Mouse (Mus musculus): ENCODE data around the gene Rtn4rl1. TPM values are rescaled to one million over a fixed set of nuclear protein-coding genes. Genes with fewer than 3 reads are reported as not detected.

Gene Rtn4rl1
- polyA plus RNA-seq, 1 experiment from 2014 or later = 18.7 TPM

DNA sequence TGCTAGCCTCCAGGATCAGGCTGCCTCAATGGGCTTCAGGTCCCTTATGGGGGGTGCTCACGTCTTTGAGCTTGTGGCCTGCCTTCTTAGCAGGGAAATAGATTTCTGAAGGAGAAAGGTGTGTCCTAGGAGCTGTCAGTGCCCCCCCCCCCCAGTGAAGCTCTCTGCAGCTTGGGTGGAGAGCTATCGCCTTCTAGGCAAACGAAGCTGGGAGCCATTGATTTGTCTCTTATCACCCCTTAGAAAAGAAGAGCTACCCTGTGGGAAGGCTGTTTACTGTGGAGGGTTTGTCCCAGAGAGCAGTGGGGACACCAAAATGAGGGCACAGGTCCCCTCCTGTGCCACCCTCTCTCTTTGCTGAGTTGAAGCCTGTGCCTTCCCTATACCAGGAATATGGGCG is 16.5 kb downstream of the Rtn4rl1 start:
- CTCF ChIA-PET = interaction anchor here (1.4 to 4.5 kb wide), 2 partner anchors 16 to 22 kb away, joined by 4 to 14 read pairs; partner anchors contain the start of gene Rtn4rl1

DNA sequence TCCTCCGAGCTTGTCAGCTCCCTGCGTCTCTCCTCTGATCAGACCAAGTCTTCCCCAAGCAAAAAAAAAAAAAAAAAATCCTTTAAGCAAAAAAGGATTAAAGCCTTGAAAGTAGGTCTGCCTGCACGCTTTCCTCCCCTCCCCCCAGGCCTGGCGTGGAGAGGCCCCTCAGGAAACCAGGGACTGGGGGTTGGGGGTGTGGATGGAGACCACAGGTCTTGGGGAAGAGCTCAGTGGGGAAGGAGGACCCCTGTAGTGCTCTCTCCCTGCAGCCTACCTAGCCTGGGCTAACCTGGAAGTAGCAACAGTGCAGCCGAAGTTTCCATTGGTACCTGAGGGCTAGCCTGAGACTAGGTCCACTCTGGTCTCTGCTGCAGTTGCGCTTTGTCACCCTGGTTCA is 17.2 kb downstream of the Rtn4rl1 start:
- in situ Hi-C loops (cut with MboI; ENCODE audit: low pct_unique_long_range_greater_than_20kb) = no loop called here
- H3K27me3 ChIP-seq = no peaks in the 10 kb centered on the region
- ChIA-PET POLR2A (no interaction called here), CTCF (interaction anchor here (4.5 kb wide), 1 partner anchor 21 kb away, joined by 14 read pairs; no protein-coding TSS in a partner anchor)
- ATAC-seq (no peak), DNase-seq (ENCODE audit: low read depth, low spot score) (no peak)
- no peak for TF ChIP-seq CTCF (IDR thresholded peaks at IDR 0.05)

More for the DNA sequence above, 16.5 kb downstream of the Rtn4rl1 start:
- TF ChIP-seq CTCF (IDR thresholded peaks at IDR 0.05) = no peak
- ATAC-seq = no peak
- no peak for DNase-seq (ENCODE audit: low read depth, low spot score)
- POLR2A ChIA-PET = no interaction called here
- no peaks in the 10 kb centered on the region for H3K27me3 ChIP-seq
- in situ Hi-C loops (cut with MboI; ENCODE audit: low pct_unique_long_range_greater_than_20kb) = no loop called here

DNA sequence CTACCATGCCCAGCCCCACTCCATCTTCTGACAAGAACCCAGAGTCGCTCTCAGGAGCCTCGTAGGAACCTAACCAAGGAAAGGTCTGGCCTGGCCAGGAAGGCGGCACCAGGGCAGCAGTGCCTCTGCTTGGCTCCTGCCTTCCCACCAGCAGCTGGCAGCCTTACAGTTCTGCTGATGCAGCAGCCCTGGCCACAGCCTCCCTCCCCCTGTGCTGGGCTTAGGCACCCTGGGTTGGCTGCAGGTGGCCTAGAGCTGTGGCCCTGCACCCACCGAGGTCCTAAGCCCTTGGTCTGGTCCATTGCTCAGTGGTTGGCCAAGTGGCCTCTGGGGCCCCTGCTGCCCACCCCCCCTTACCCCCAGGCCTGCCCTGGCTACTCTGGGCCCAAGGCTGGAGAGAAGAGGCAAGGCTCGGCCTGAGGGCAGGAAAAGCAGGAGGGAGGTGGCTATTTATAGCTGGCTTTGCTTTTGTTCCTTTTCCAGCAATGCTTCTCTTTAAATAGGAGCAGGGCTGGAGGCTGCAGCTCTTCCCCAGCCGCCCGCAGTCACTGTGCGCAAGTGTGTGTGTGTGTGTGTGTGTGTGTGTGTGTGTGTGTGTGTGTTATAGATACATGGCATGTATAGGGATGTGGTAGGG is 18.6 kb downstream of the Rtn4rl1 start:
- DNase-seq (ENCODE audit: low read depth, low spot score) = no peak
- peak; percentile 61 for ATAC-seq
- ChIA-PET POLR2A (interaction anchor here (0.6 kb wide), 1 partner anchor 36 kb away, joined by 3 read pairs; no protein-coding TSS in a partner anchor), CTCF (interaction anchor here (1.0 to 4.5 kb wide), 2 partner anchors 20 to 79 kb away, joined by 4 to 14 read pairs; no protein-coding TSS in a partner anchor)
- TF ChIP-seq CTCF (IDR thresholded peaks at IDR 0.05) = no peak
- H3K27me3 ChIP-seq = no peaks in the 10 kb centered on the region
- in situ Hi-C loops (cut with MboI; ENCODE audit: low pct_unique_long_range_greater_than_20kb) = no loop called here

DNA sequence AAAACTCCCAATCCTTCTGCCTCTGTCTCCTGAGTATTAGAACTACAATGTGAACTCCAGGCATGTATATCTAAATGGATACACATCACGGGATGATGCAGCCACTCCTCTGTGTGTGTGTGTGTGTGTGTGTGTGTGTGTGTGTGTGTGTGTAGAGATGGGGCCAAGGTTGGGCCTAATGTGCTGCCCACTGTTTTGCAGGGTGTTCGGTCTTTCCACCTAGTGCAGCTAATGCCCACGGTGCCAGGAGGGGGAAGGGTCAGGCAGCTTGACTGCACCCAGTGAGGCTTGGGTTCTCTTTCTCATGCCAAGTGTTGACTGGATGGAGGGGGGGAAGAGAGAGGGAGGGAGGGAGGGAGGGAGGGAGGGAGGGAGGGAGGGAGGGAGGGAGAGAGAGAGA is 19.3 kb downstream of the Rtn4rl1 start:
- ChIA-PET CTCF (interaction anchor here (1.0 to 4.5 kb wide), 2 partner anchors 19 to 78 kb away, joined by 4 to 14 read pairs; no protein-coding TSS in a partner anchor), POLR2A (no interaction called here)
- TF ChIP-seq CTCF (IDR thresholded peaks at IDR 0.05) = no peak
- in situ Hi-C loops (cut with MboI; ENCODE audit: low pct_unique_long_range_greater_than_20kb) = no loop called here
- ATAC-seq = no peak
- DNase-seq (ENCODE audit: low read depth, low spot score) = no peak
- H3K27me3 ChIP-seq = no peaks in the 10 kb centered on the region

DNA sequence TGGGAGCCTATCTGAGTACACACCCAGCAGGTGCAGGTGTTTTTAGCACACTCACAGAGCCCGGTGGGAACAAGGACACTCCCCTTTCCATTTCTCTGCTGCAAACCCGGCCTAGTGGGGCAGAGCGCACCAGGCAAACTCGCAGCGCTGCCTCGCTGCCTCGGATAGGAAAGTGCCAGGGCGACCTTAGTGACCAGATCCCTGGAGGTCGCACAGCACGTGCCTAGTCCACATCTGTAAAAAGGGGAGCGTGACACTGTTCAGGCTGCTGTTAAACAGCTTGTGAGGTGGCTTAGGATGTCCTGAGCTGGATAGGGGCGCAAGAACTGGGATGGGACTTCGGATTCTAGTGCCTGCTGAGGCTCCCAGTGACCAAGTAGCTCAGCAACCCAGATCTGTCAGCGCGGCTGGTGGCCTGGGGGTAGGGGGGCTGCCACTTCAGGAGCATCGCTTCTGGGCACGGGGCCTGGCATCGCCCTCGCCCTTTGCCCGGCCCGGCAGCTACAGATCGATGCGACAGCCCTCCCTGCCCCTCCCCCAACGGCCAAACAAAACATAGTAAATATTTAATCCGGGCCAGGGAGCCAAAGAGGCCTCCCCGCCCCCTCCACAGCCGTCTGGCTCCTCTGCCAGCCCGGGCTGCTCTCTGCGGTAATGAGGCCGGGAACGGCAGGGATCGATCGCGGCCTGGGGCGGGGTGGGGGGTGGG is 19.9 kb downstream of the Rtn4rl1 start:
- in situ Hi-C loops (cut with MboI; ENCODE audit: low pct_unique_long_range_greater_than_20kb) = no loop called here
- ATAC-seq (no peak), DNase-seq (ENCODE audit: low read depth, low spot score) (no peak)
- TF ChIP-seq CTCF (IDR thresholded peaks at IDR 0.05) = no peak
- no peaks in the 10 kb centered on the region for H3K27me3 ChIP-seq
- ChIA-PET CTCF (no interaction called here), POLR2A (no interaction called here)

DNA sequence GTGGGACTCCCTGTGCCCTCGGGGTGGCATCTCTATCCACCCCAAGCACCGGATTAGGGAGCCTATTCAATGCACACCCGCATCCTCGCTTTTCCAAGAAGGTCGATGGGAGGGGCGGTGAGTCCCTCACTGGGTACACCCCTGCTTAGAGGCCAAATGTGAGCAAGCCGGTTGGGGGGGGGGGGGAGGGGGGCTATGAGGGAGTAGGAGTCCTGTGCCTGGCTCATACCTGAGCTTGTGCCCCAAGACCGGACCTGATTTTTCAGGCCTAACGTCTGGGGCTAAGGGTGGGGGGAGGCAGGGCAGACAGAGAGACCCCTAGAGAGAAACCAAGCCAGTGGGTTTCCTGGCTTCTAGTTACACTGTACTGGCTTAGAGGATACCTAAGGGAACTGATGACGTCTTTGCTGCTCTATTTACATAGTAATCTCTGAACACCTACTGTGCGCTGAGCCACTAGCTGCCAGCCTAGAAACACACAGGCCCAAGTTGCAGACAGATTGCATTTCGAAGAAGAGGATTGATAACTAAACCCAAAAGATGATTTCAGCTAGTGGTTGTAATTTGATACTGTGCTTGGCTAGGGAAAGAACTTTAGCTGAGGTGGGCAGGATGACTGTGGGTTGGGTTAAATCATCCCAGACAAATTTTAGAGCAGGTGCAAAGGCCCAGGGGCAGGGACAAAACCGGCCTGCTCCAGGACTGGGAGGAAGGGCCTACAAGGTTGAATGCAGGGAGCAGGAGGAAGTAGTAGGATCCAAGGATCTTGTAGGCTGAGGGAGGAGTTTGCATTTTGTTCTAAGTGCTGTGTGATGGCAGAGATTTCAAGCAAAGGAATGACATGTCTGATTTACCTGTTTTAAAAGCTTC is 20.7 kb downstream of the Rtn4rl1 start:
- ATAC-seq (no peak), DNase-seq (ENCODE audit: low read depth, low spot score) (no peak)
- in situ Hi-C loops (cut with MboI; ENCODE audit: low pct_unique_long_range_greater_than_20kb) = no loop called here
- POLR2A ChIA-PET = no interaction called here
- H3K27me3 ChIP-seq = no peaks in the 10 kb centered on the region
- no peak for TF ChIP-seq CTCF (IDR thresholded peaks at IDR 0.05)
- CTCF ChIA-PET = no interaction called here

- ChIA-PET POLR2A (no interaction called here), CTCF (interaction anchor here (1.4 kb wide), 1 partner anchor 12 kb away, joined by 5 read pairs; no protein-coding TSS in a partner anchor)
- no peak for ATAC-seq
- DNase-seq (ENCODE audit: low read depth, low spot score) = no peak
- in situ Hi-C loops (cut with MboI; ENCODE audit: low pct_unique_long_range_greater_than_20kb) = no loop called here
- H3K27me3 ChIP-seq = no peaks in the 10 kb centered on the region
- TF ChIP-seq CTCF (IDR thresholded peaks at IDR 0.05) = no peak
These were observed 26.5 kb downstream of the Rtn4rl1 start for GRCm38 (mm10) chr11:75220115-75220514.

GRCm38 (mm10) chr11:75220517-75221145 is 27.0 kb downstream of the Rtn4rl1 start:
- CTCF ChIA-PET = interaction anchor here (1.4 kb wide), 1 partner anchor 11 kb away, joined by 5 read pairs; no protein-coding TSS in a partner anchor
- in situ Hi-C loops (cut with MboI; ENCODE audit: low pct_unique_long_range_greater_than_20kb) = no loop called here

GRCm38 (mm10) chr11:75224062-75224461 is 30.5 kb downstream of the Rtn4rl1 start:
- ChIA-PET POLR2A (no interaction called here), CTCF (no interaction called here)
- H3K27me3 ChIP-seq = no peaks in the 10 kb centered on the region
- no peak for DNase-seq (ENCODE audit: low read depth, low spot score)
- no peak for TF ChIP-seq CTCF (IDR thresholded peaks at IDR 0.05)
- no peak for ATAC-seq
- in situ Hi-C loops (cut with MboI; ENCODE audit: low pct_unique_long_range_greater_than_20kb) = no loop called here

More at GRCm38 (mm10) chr11:75220517-75221145, 27.0 kb downstream of the Rtn4rl1 start:
- no peak for TF ChIP-seq CTCF (IDR thresholded peaks at IDR 0.05)
- POLR2A ChIA-PET = no interaction called here
- H3K27me3 ChIP-seq = no peaks in the 10 kb centered on the region
- no peak for ATAC-seq
- DNase-seq (ENCODE audit: low read depth, low spot score) = no peak

GRCm38 (mm10) chr11:75224835-75225234 is 31.3 kb downstream of the Rtn4rl1 start:
- DNase-seq (ENCODE audit: low read depth, low spot score) (no peak), ATAC-seq (no peak)
- ChIA-PET CTCF (no interaction called here), POLR2A (no interaction called here)
- H3K27me3 ChIP-seq = no peaks in the 10 kb centered on the region
- TF ChIP-seq CTCF (IDR thresholded peaks at IDR 0.05) = no peak
- in situ Hi-C loops (cut with MboI; ENCODE audit: low pct_unique_long_range_greater_than_20kb) = loop anchor here (5.0 kb wide), 1 partner anchor 33 kb away; the partner anchor contains the start of genes Dph1 and Rtn4rl1
